Mouse (Mus musculus) leukemia stem cell, adult 10-12 weeks (primary cell): Measurements from ENCODE around the gene Apoh. TPM values are rescaled to one million over a fixed set of nuclear protein-coding genes. Genes with fewer than 3 reads are reported as not detected.

Experiments used
- polyA plus RNA-seq: library from polyadenylated mRNA; stranded (reverse); fragments of >175 nt; gene quantifications from 2 replicates; pipeline ENCODE4 v1.2.3, GENCODE M21; 2012; ENCODE audit warnings: low replicate concordance

Apoh gene
- polyA plus RNA-seq = not detected in 2 replicates

DNA sequence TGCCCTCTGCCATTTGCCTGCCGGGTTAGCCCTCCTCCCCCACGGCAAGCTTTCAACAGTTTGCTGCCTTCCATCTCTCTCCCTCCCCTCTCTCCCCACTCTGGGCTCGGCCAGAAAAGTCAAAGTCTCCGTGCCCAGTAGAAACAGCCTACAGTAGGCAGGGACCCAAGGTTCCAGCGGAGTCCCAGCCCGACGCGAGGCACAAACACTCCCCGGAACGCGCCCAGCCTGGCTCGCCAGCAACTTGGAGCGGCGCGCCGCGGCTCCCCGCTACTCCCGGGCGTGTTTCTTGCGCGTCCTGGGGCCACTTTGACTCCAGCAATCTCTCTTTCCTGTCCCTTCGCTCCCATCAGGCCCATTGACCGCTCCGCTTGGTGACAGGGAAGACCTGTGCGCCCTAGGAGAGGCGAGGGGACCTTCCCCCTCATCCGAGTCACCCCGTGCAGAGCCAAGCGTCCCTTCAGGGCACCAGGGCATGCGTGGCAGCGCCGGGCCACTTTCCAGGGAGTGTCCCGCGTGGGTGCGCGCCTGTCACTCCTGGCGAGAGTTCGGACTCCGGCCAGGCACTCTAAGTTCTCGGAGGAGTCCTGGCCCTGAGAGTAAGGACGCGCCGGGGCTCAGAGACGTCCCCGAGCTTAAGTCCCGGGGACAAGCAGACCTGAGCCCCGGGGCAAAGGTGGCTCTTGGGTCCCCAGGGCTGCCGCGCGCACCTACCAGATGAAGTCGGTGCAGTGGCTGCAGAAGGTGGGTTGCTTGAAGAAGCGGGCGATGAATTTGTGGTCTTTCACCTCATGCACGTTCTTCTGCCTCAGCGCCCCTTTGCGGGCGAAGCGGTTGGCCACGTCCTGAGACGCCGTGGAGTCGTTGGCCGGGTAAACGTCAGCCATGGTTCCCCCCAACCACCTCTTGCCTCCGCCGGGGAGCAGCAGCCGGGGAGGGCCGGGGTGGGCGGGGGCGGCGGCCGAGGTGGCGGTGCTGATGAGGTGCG is at the start of gene Apoh:
Gene Apoh, plus strand, starts transcription at position 574 of the 988 bp plus-strand sequence.

DNA sequence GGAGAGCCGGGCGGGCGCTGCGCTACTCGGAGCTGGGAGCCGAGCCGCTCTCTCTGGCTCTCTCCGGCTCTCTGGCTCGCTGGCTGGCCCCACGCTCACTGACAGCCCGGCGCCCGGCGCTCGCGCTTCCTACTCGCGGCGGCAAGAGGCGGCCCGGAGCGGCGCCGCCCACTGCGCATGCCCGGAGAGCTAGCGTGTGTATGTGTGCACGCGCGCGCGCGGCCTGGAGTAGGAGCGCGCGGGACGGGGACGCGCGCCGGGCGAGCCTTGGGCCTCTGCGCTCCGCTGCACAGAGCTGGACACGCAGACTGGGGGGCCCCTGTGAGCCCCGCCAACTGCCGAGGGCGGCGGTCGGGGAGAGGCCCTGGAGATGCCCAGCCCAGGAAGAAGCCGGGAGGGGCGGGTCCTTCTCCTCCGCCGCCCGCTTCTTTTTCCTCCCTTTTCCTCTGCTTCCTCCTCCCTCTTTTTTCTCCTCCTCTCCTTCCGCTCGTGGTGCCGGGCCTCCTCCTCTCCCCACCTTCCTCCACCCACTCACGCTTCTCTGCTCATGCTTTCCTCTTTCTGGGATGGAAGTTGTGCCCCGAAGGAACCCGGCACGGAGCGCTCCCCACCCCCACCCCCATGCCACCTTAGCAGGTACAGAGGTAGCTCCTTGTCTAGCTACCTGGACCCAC is 772 bp downstream of the Apoh start, which contains the start of gene Prkca:
Gene Prkca, minus strand, starts transcription at position 140 of the 674 bp plus-strand sequence.

DNA sequence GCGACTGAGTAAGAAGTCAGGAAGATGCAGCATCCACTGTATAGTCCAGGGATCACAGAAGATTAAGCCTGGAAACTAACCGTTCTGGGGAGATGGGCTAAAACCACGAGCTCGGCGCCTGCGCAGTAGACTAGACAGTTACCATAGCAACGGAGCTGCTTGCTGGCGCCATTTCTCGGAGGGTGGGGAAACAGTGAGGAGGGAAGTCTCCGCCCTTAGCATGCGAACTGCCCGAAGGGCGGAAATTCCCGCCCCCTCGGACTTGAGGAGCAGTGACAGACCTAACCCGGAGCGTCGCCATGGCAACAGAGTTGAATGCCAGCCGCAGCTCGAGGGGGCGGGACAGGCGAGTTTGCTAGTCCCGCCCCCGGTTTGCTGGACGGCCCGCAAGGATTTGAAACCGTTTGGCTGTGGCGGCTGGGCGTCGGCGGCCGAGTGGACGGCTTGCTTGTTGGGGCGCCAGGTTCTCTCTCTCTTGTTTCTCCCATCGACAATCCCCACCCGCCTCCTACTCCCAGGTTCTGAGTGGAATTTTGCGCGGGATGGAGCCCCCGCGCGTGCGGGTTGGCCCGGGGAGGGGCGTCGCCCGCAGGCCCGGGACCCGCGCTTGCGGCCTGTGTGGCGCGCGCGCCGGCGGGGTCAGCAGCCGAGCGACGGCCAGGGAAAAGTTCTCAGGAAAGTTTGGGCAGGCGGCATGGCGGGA is 81.9 kb downstream of the Apoh start, which contains the start of gene Cep112:
Gene Cep112, plus strand, starts transcription at position 304 of the 703 bp plus-strand sequence.

Other genes with a start within 250 kb of the Apoh start
- 1.1 and 2.4 TPM in 2 replicates for gene Prkca, start 574 bp downstream of the Apoh start, polyA plus RNA-seq
- not detected in 2 replicates for gene Cep112, start 81.8 kb downstream of the Apoh start, polyA plus RNA-seq